Mouse (Mus musculus): ENCODE measurements around the gene Slc2a1.

GRCm38 (mm10) chr4:119070181-119070580 is 38.3 kb upstream of the Slc2a1 start:
- TF ChIP-seq CTCF (IDR thresholded peaks at IDR 0.05; ENCODE audit: control insufficient read depth, insufficient read depth, insufficient read length) (no peak), USF1 (IDR thresholded peaks at IDR 0.05; ENCODE audit: low read depth) (no peak), CEBPB (IDR thresholded peaks at IDR 0.05; ENCODE audit: low read depth) (no peak), MYOD1 (IDR thresholded peaks at IDR 0.05; ENCODE audit: control insufficient read depth, insufficient read length, low read depth) (no peak)

Measured in C2C12 (cell line).